In genomic region chr3:68466643-68467042, GRCm38 (mm10) we compare ENCODE assay signal across 13 mouse cellular contexts.
A peak's percentile ranks its signal among the peaks of the same experiment; 100 is the strongest.
DNase-seq lines count a peak whose midpoint lies in the region; ATAC-seq and TF ChIP-seq lines count a peak whose summit lies in the region.
"Had no signal": no experiment of that assay in that cellular context is flagged by ENCODE, and none has a peak within 500 bp of the region (broad histone marks: within the 10 kb centered on the region; RNA-seq: fewer than 3 reads in every experiment).

No protein-coding gene starts in this region.

- H3K4me3 ChIP-seq in forebrain, embryonic 16.5 days (replicated peaks; ENCODE audit: low read length): no peak overlapping the region
- no peak overlapping the region for H3K4me3 ChIP-seq in forebrain, embryonic 12.5 days (replicated peaks)
- H3K4me3 ChIP-seq: embryonic facial prominence, embryonic 13.5 days; forebrain, embryonic 13.5 days; lung, embryonic 15.5 days had no signal

- H3K27me3 ChIP-seq in forebrain, embryonic 16.5 days (replicated peaks; ENCODE audit: control insufficient read depth, insufficient read depth, low read length): no peaks in the 10 kb centered on the region; the same call in 1 of the 2 replicates
- peaks cover 4% of the 10 kb centered on the region; the same call in 1 of the 2 replicates for H3K27me3 ChIP-seq in forebrain, embryonic 12.5 days
- H3K27me3 ChIP-seq: embryonic facial prominence, embryonic 13.5 days; lung, embryonic 15.5 days had no signal

- no peak for TF ChIP-seq POLR2A in brain, embryonic 14.5 days (IDR thresholded peaks at IDR 0.05; ENCODE audit: borderline replicate concordance, extremely low read depth, insufficient read depth, insufficient read length, poor library complexity, severe bottlenecking)

- no peaks in the 10 kb centered on the region for H3K9me3 ChIP-seq in forebrain, embryonic 16.5 days (ENCODE audit: control insufficient read depth, low read length)
- H3K9me3 ChIP-seq in forebrain, embryonic 12.5 days: no peaks in the 10 kb centered on the region
- H3K9me3 ChIP-seq: embryonic facial prominence, embryonic 13.5 days; forebrain, embryonic 13.5 days; lung, embryonic 15.5 days had no signal

- H3K9ac ChIP-seq in forebrain, embryonic 16.5 days (replicated peaks; ENCODE audit: low read depth, low read length): no peak overlapping the region
- no peak overlapping the region for H3K9ac ChIP-seq in forebrain, embryonic 12.5 days
- H3K9ac ChIP-seq: embryonic facial prominence, embryonic 13.5 days; forebrain, embryonic 13.5 days; lung, embryonic 15.5 days had no signal

- peak; percentile 68 for ATAC-seq in forebrain, embryonic 16.5 days
- ATAC-seq in forebrain, embryonic 12.5 days (ENCODE audit: low FRiP score): no peak
- ATAC-seq: forebrain, embryonic 13.5 days had no signal

- intact Hi-C loops in left cerebral cortex, postnatal 36 days (cut with DNase I): no loop called here
- intact Hi-C loops in heart, postnatal 14 days (cut with DNase I): loop anchor here (5.0 kb wide), 1 partner anchor 76 kb away; no protein-coding TSS in a partner anchor

- WGBS in forebrain, embryonic 16.5 days: 19% methylated on average over 5 of the region's 5 CpGs
- WGBS in forebrain, embryonic 12.5 days: 31% methylated on average over 5 of the region's 5 CpGs

- no peaks in the 10 kb centered on the region for H3K36me3 ChIP-seq in forebrain, embryonic 16.5 days (ENCODE audit: control insufficient read depth, insufficient read depth)
- H3K36me3 ChIP-seq in forebrain, embryonic 12.5 days (replicated peaks): no peaks in the 10 kb centered on the region
- H3K36me3 ChIP-seq: embryonic facial prominence, embryonic 13.5 days; lung, embryonic 15.5 days had no signal

- H3K4me1 ChIP-seq in forebrain, embryonic 16.5 days (replicated peaks; ENCODE audit: control insufficient read depth, insufficient read depth, low read length): peaks cover 18% of the 10 kb centered on the region
- H3K4me1 ChIP-seq in forebrain, embryonic 12.5 days: peaks cover 13% of the 10 kb centered on the region

- no peak for TF ChIP-seq CTCF in brain, embryonic 14.5 days (IDR thresholded peaks at IDR 0.05; ENCODE audit: borderline replicate concordance, extremely low read depth, insufficient read depth, insufficient read length)

- no peak overlapping the region for H3K27ac ChIP-seq in forebrain, embryonic 16.5 days (ENCODE audit: low read length)
- H3K27ac ChIP-seq in forebrain, embryonic 12.5 days: no peak overlapping the region
- H3K27ac ChIP-seq: embryonic facial prominence, embryonic 13.5 days; forebrain, embryonic 13.5 days; lung, embryonic 15.5 days had no signal

- peak; percentile 58 for DNase-seq in brain, embryonic 14.5 days (ENCODE audit: low read depth)
- peak; percentile 56 to 63 for DNase-seq in layer of hippocampus, adult 8-10 months (ENCODE audit: low spot score in 2 of 2)
- peak; percentile 50 to 53 for DNase-seq in left cerebral cortex, postnatal 36 days (ENCODE audit: low spot score in 2 of 2)
- no peak for DNase-seq in cerebellum, adult 11-12 months
- no peak for DNase-seq in cerebellum, postnatal 25 days
- DNase-seq in heart, postnatal 14 days: no peak
- DNase-seq: kidney, adult 9 months had no signal

- H3K4me2 ChIP-seq in forebrain, embryonic 16.5 days (ENCODE audit: low read length): no peak overlapping the region
- H3K4me2 ChIP-seq in forebrain, embryonic 12.5 days: no peak overlapping the region
- H3K4me2 ChIP-seq: embryonic facial prominence, embryonic 13.5 days; forebrain, embryonic 13.5 days; liver, embryonic 11.5 days; lung, embryonic 15.5 days had no signal

Comparison
In these comparisons a context has a peak if more than half of its experiments do, and no peak if none do; other contexts are left out.
1. DNase-seq: peak in brain, embryonic 14.5 days (single experiment), layer of hippocampus, adult 8-10 months (2 of 2) and left cerebral cortex, postnatal 36 days (2 of 2); none in cerebellum, adult 11-12 months (single experiment), cerebellum, postnatal 25 days (0 of 2) and heart, postnatal 14 days (0 of 2).